Mouse (Mus musculus) forebrain, embryonic 13.5 days (tissue): ENCODE measurements at regions not wholly inside any gene's neighbourhood (a gene's known extent, or its start where the extent isn't known, plus 50 kb on each side); places are given as distances from the start of the nearest gene placed in this dataset.

Experiments used
- ATAC-seq: fragments of 200-750 bp; cut with Nextera tagmentation; 2 replicates; pipeline ENCODE4 v1.8.0; 2017
- H3K27ac ChIP-seq: fragments of 300-500 bp; sonication (generic); 2 replicates; pipeline ENCODE4 v1.5.1; 2015; ENCODE audit warnings: inconsistent platforms, mild to moderate bottlenecking, moderate library complexity
- H3K27me3 ChIP-seq: fragments of 300-500 bp; sonication (generic); 2 replicates; pipeline ENCODE4 v1.6.1; 2015; ENCODE audit warnings: mild to moderate bottlenecking, inconsistent platforms
- H3K36me3 ChIP-seq: fragments of 300-500 bp; sonication (generic); 2 replicates; pipeline ENCODE4 v1.6.1; 2015; ENCODE audit warnings: mild to moderate bottlenecking, inconsistent platforms; ENCODE audit not compliant: poor library complexity, severe bottlenecking
- H3K4me1 ChIP-seq: fragments of 300-500 bp; sonication (generic); 2 replicates; pipeline ENCODE4 v1.6.1; 2015; ENCODE audit warnings: inconsistent platforms
- H3K4me2 ChIP-seq: fragments of 300-500 bp; sonication (generic); 2 replicates; pipeline ENCODE4 v1.6.1; 2015; ENCODE audit warnings: inconsistent platforms, mild to moderate bottlenecking, moderate library complexity
- H3K4me3 ChIP-seq: fragments of 300-500 bp; sonication (generic); 2 replicates; pipeline ENCODE4 v1.5.1; 2015; ENCODE audit warnings: mild to moderate bottlenecking, inconsistent platforms
- H3K9ac ChIP-seq: fragments of 300-500 bp; sonication (generic); 2 replicates; pipeline ENCODE4 v1.6.1; 2015; ENCODE audit warnings: mild to moderate bottlenecking, inconsistent platforms
- H3K9me3 ChIP-seq: fragments of 300-500 bp; sonication (generic); replicated peaks from 2 replicates; pipeline ENCODE4 v1.6.1; 2016; ENCODE audit warnings: inconsistent platforms
- WGBS: fragments of 180-500 bp; shearing (Covaris S2); methylation state at CpG from one replicate; pipeline ENCODE4 v1.1.7; 2015; 5-methylcytosine and 5-hydroxymethylcytosine counted together

DNA sequence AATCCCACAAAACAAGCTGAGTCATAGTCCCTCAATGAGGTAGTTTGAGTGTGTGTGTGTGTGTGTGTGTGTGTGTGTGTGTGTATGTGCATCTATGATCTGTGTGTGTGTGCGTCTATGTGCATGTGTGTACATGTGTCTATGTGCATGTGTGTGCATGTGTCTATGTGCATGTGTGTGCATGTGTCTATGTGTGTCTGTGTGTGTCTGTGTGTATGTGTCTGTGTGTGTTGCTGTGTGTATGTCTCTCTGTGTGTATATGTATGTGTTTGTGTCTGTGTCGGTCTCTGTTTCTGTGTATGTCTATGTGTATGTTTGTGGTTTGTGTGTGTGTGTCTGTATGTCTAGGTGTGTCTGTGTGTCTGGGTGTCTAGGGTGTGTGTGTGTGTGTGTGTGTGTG lies 309.1 kb upstream of the Brinp3 start:
- Histone ChIP-seq H3K9ac (no peak overlapping the region), H3K27ac (no peak overlapping the region), H3K9me3 (no peaks in the 10 kb centered on the region), H3K4me3 (no peak overlapping the region), H3K36me3 (no peaks in the 10 kb centered on the region), H3K27me3 (no peaks in the 10 kb centered on the region), H3K4me2 (no peak overlapping the region), H3K4me1 (no peaks in the 10 kb centered on the region)
- 0 out of 2 replicates have a peak, but pooled peaks have one; percentile 21 for ATAC-seq
- 95% methylated on average over 2 of the region's 2 CpGs for WGBS

DNA sequence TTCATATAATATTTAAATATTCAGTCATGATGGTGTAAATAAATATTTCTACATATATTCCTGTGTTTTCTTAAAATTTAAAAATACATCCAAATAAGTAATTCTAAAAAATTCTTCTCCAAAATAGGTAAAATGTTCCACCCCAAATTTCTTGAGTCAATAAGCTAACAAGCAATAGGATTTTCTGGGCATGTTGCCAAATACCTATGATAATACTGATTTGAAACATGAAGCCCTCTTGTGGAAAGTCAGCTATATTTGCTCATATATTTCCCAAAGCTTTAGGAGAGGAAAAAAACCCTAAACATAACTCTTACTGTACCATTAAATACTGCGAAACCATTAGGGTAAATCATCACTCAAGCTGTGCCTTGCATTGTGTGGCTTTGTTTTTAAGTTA lies 282.9 kb upstream of the Brinp3 start:
- Histone ChIP-seq H3K4me2 (no peak overlapping the region), H3K4me3 (no peak overlapping the region), H3K4me1 (no peaks in the 10 kb centered on the region), H3K9me3 (no peaks in the 10 kb centered on the region), H3K27me3 (no peaks in the 10 kb centered on the region), H3K9ac (no peak overlapping the region), H3K27ac (no peak overlapping the region), H3K36me3 (no peaks in the 10 kb centered on the region)
- 90% methylated on average over 1 of the region's 1 CpGs for WGBS
- ATAC-seq: no peak

DNA sequence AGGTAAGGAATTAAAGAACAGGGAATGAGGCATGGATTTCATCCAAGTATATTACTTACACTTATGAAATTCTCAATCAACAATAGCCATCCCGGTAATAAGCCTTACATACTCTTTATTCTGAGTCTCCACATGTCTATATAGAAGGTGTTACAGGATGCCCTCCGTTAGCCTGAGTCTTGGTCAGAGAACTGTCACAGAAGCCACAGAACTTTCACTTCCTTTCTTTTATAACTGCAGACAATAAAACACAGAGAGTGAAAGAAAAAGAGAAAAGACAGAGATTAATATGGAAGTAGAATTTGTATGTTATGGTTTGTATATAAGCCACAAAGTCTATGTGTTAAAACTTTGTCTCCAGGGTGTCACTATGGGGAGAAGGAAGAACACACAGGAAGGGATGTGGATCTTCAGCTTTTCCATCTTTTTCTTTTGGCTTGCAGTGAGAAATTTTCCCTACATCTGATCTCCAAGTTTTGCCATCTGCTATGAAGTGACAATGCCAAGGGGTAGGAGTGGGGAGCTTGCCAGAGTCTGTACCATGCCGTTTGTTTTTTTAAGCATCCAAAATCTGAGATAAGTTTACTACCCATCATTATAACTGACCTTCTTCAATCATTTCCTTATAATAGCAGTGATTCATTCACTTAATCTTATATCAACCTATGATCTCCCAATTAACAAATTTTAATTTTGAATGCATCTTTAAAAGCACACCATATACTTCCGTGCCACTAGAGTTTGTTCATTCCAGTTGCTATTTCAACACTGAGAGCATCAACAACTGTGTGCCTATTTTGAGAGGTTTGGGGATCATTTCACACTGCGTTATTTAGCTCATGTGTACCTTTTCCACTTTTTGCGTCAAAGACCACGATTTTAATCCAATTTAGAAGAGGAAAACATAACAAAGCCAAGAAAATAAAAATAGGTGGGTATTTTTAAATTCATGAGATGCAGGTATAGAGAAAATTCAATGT lies 262.8 kb upstream of the Brinp3 start:
- Histone ChIP-seq H3K4me2 (no peak overlapping the region), H3K27ac (no peak overlapping the region), H3K4me1 (no peaks in the 10 kb centered on the region), H3K27me3 (no peaks in the 10 kb centered on the region), H3K9ac (no peak overlapping the region), H3K9me3 (no peaks in the 10 kb centered on the region), H3K4me3 (no peak overlapping the region), H3K36me3 (no peaks in the 10 kb centered on the region)
- peak; percentile 38; the same call in 1 of the 2 replicates for ATAC-seq
- WGBS: 85% methylated on average over 7 of the region's 7 CpGs

DNA sequence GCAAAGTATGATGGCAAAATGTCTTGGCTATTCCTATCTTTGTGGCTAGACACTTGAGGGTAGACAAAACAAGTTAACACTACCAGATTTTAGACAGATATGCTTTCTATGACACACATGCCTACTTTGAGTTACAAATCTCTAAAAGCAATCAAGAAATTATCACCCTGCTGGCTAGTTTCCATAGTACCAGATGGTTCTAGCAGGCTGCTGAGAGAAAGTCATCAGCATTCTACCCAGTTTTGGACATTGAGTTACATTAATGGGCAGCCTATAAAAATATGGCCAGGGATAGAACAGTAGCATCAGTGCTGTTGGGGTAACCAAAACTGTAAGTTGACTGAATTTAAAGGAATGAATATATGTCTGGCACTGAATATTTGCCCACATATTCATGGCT lies 234.2 kb upstream of the Brinp3 start:
- Histone ChIP-seq H3K9ac (no peak overlapping the region), H3K36me3 (no peaks in the 10 kb centered on the region), H3K27me3 (no peaks in the 10 kb centered on the region), H3K4me3 (no peak overlapping the region), H3K4me2 (no peak overlapping the region), H3K27ac (no peak overlapping the region), H3K4me1 (no peaks in the 10 kb centered on the region), H3K9me3 (no peaks in the 10 kb centered on the region)
- no peak for ATAC-seq

DNA sequence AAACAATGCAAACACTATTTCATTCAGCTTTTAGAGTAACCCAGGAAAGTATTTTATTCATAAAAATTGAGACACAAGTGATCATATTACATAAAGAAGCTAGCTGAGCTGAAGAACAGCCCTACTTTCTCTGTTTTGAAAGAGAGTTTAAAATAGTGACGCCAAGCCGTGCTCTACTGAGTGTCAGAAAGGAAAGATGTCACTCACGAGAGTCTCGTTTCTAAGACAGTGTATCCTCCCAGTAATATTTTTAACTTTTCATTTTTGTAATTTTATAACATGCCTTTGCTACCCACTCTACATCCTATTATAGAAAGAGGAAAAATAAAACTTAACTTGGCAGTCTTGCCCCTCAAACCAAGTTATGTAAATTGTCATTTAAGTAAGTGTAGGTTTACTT lies 195.5 kb upstream of the Brinp3 start:
- Histone ChIP-seq H3K4me3 (no peak overlapping the region), H3K4me2 (no peak overlapping the region), H3K4me1 (no peaks in the 10 kb centered on the region), H3K27ac (no peak overlapping the region), H3K36me3 (no peaks in the 10 kb centered on the region), H3K9me3 (no peaks in the 10 kb centered on the region), H3K27me3 (no peaks in the 10 kb centered on the region), H3K9ac (no peak overlapping the region)
- ATAC-seq: no peak
- 83% methylated on average over 4 of the region's 4 CpGs for WGBS

DNA sequence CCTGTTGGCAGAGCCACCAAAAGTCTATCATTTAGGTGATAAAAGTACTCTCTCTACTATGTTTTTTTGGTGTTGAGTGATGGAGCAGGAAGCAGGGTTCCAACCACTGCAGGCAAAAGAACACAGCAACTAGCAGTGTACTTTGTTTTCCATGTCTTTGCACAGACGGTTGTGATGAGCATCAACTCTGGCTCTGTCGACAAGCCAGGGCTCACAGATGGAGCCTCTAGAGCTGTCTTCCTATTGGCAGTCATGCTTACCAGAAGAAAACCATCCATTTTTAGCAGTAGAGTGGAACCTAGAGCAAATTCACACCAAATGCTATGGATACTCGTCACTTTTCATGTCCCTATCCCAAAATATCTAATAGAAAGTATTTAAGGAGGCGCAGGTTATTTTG lies 182.0 kb upstream of the Brinp3 start:
- Histone ChIP-seq H3K27me3 (no peaks in the 10 kb centered on the region), H3K4me2 (no peak overlapping the region), H3K4me3 (no peak overlapping the region), H3K27ac (no peak overlapping the region), H3K9ac (no peak overlapping the region), H3K36me3 (no peaks in the 10 kb centered on the region), H3K9me3 (no peaks in the 10 kb centered on the region), H3K4me1 (no peaks in the 10 kb centered on the region)
- no peak for ATAC-seq
- WGBS: 88% methylated on average over 4 of the region's 4 CpGs

DNA sequence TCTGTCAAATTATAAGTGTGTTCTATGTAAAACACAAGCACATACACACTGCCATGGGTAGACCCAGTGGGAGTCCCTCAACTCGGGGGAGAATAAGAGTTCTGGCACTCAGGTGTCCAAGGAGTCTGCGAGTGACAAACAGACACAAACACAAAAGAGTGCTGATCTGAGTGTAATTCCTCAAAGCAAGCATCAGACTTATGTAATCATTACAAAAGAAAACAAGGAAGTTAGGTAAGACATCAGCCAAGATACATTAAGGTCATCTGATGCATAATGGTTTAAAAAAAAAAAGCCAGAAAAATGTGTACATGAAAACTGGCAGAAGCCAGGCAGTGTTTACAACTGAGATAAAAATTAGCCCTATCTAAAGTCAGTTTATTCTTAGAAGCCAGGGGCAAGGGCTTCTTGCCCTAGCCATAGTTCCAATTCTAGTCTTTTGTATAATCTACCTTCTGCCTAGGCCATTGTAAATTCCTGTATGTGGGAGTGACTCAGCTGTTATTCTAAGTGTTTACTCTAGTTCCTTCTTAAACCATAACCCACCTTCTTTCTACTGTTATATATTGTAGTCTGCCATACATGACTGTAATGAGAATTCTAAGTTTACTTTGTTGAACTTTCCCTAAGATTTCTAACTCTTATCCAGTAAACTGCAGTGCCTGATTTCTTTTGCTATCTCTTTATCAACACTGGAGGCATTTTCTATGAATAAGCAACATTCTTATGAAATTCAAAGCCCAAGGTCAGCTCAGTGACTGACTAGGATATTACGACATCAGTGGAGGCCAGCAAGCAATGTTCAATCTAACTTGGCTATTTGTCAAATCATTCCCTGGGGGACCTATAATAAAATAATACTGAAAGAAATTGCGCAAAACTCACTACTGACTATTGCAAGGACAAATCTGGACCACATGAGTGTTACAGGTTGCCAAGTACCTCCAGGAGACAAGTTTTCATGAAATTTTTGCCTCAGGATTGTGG lies 178.1 kb upstream of the Brinp3 start:
- Histone ChIP-seq H3K9ac (no peak overlapping the region), H3K9me3 (no peaks in the 10 kb centered on the region), H3K4me2 (no peak overlapping the region), H3K36me3 (no peaks in the 10 kb centered on the region), H3K27me3 (no peaks in the 10 kb centered on the region), H3K4me1 (no peaks in the 10 kb centered on the region), H3K4me3 (no peak overlapping the region), H3K27ac (no peak overlapping the region)
- no peak for ATAC-seq
- 86% methylated on average over 4 of the region's 4 CpGs for WGBS

DNA sequence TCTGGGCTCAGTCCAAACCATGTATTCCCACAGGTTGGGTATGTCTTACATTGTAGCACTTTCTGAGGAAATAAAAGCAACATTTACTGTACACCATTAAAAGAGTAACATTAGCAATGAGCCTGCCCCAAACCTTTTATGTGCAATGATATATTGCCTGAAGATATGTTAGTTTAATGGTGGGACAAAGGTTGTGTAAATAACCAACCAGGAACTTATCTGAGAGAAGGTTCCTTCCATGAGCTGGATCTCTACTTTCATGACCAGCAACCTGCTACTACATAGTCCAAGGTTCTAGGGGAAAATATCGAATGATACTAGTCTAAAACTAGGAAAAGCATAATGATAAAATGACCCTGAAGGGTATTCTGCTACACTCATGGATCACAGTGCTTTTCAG lies 172.5 kb upstream of the Brinp3 start:
- no peak for ATAC-seq
- Histone ChIP-seq H3K36me3 (no peaks in the 10 kb centered on the region), H3K4me3 (no peak overlapping the region), H3K27me3 (no peaks in the 10 kb centered on the region), H3K27ac (no peak overlapping the region), H3K9ac (no peak overlapping the region), H3K4me1 (no peaks in the 10 kb centered on the region), H3K4me2 (no peak overlapping the region), H3K9me3 (no peaks in the 10 kb centered on the region)
- 86% methylated on average over 1 of the region's 1 CpGs for WGBS

DNA sequence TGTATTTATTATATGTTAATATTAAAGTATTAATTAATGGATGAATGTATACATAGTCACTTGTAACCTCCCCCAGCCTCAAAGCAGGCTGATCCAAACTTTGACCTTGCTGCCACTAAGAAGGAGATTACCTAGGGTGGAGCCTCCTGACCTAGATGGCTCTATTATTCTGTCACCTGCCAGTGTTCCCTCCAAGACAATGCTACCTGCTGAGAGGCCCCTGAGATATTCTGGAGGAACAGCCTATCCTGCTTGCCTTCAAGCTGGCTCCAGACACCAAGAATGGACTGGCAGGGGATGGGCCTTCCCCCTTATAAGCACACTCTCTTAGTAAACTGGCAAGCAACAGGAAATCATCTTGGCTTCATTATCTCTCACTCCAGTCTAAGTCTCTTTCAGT lies 171.7 kb upstream of the Brinp3 start:
- H3K27ac ChIP-seq: no peak overlapping the region
- no peaks in the 10 kb centered on the region for H3K27me3 ChIP-seq

DNA sequence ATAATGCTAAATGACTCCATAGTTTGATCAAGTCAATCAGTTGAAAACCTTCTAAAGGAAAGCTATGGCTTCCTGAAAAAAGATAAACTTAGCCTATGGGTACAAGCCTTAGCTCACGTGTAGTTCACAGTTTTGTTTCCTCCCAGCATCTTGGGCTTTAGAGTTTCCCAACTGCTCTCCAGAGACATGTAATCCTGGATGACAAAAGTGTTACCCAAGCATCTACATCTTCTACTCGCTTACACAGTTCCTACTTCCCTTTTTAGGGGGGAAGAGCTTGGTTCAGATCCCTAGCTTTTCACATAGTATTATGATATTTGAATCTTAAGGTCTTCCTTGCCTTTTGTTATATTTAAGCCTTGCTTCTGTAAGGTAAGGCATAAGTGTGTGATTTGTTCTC lies 157.5 kb upstream of the Brinp3 start:
- ATAC-seq: no peak
- Histone ChIP-seq H3K9me3 (no peaks in the 10 kb centered on the region), H3K4me2 (no peak overlapping the region), H3K9ac (no peak overlapping the region), H3K27me3 (no peaks in the 10 kb centered on the region), H3K36me3 (no peaks in the 10 kb centered on the region), H3K27ac (no peak overlapping the region), H3K4me1 (no peaks in the 10 kb centered on the region), H3K4me3 (no peak overlapping the region)
- WGBS: 90% methylated on average over 2 of the region's 2 CpGs

More for the DNA sequence above, 171.7 kb upstream of the Brinp3 start:
- Histone ChIP-seq H3K4me2 (no peak overlapping the region), H3K9me3 (no peaks in the 10 kb centered on the region), H3K4me3 (no peak overlapping the region), H3K9ac (no peak overlapping the region), H3K36me3 (no peaks in the 10 kb centered on the region), H3K4me1 (no peaks in the 10 kb centered on the region)
- ATAC-seq: no peak

DNA sequence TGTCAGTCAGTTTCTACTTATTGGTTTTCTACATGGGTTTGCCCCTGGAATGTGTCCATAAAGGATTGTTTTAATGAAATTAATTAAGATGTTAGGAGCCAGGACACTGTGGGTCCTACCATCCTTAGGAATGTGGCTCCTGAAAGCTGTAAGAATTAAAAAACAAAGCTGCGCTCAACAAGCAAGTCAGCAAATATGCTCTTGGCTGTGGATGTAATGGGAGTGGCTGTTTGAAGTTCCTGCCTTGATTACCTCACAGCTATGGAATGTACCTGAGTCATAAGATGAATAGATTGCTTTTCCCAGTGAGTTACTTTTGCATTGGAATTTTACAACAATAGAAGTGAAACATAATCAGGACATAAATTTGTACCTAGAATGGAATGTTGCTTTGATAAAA lies 137.6 kb upstream of the Brinp3 start:
- Histone ChIP-seq H3K4me3 (no peak overlapping the region), H3K36me3 (no peaks in the 10 kb centered on the region), H3K4me2 (no peak overlapping the region), H3K4me1 (no peaks in the 10 kb centered on the region), H3K27me3 (no peaks in the 10 kb centered on the region), H3K9me3 (no peaks in the 10 kb centered on the region), H3K27ac (no peak overlapping the region), H3K9ac (no peak overlapping the region)
- ATAC-seq: no peak
- 83% methylated on average over 1 of the region's 1 CpGs for WGBS

DNA sequence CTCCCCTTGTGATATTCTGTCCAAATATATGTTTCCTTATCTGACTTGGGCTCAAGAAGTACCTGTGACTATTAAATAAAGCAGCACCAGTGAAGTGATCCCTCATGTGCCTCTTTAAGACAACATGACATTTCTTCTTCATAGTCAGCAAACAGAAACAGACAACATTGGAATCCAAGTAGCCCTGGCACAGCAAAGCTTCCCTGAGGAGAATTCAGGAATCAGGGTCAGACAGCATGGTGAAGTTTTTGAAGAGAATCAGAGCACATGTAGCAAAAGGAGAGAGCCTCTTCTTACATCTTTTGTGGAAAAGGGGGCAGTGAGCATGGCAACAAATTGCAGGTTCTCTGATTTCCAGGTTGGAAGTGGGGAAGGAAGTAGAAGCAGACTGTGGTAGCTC lies 136.3 kb upstream of the Brinp3 start:
- ATAC-seq: no peak
- H3K9ac ChIP-seq: no peak overlapping the region
- no peak overlapping the region for H3K27ac ChIP-seq
- H3K4me2 ChIP-seq: no peak overlapping the region
- no peaks in the 10 kb centered on the region for H3K4me1 ChIP-seq
- H3K36me3 ChIP-seq: no peaks in the 10 kb centered on the region
- no peak overlapping the region for H3K4me3 ChIP-seq
- no peaks in the 10 kb centered on the region for H3K27me3 ChIP-seq
- H3K9me3 ChIP-seq: no peaks in the 10 kb centered on the region
